Mouse (Mus musculus): Measurements from ENCODE around the gene Ccdc138. TPM values are rescaled to one million over a fixed set of nuclear protein-coding genes. Genes with fewer than 3 reads are reported as not detected.
A peak's percentile ranks its signal among the peaks of the same experiment; 100 is the strongest.

The Ccdc138 gene
- polyA plus RNA-seq (2014; fragmentation: Nextera tagmentation; extraction: Ambion mirVana) = 7.8 and 8.4 TPM in 2 replicates

DNA sequence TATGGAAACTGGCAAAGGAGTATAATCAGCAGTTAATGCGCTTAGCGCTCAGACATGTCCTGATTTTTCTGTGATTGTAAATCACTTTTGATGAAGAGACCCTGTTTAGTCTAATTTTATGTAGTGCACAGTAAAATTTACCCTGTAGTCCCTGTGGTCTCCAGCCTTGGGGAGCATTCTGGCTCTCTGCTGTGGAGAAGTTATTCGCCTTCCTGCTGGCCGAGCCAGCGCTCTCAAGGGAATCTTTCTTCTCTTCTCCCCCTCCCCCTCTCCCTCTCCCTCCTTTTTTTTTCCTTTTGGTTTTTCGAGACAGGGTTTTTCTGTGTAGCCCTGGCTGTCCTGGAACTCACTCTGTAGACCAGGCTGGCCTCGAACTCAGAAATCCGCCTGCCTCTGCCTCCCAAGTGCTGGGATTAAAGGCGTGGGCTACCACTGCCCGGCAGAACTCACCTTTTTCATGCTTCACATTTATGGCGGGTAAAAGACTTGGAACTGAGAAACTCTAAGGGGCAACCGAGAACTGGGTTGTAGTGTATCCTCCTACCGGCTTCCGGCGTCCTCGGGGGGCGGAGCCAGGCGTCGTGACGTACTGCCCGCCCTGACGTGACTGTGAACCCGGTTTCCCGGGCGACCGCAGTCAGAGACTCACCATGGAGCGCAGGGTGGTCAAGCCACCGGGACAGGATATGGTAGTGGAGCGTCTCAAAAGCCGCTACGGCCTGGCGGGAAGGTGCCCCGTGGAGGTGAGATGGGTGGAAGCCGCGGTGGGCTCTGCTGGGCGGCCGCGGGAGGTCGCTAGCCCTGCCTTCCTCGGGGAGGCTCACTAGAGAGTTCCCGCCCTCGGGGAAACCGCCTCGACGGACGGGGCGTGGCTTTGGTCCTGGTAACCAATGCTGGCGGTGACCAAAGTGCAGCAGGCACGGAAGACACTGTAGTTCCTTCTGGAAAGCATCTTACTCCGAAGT is at the start of gene Ccdc138:
Gene Ccdc138 (plus strand): TSS at position 629 of the 965 bp plus-strand sequence.
- no peaks in the 10 kb centered on the region for H3K27me3 ChIP-seq (ENCODE audit: control insufficient read depth, insufficient read depth, low read length)
- peak within 1 kb of the TSS; percentile 59 for H3K9ac ChIP-seq (replicated peaks; ENCODE audit: low read length)
- H3K9me3 ChIP-seq (ENCODE audit: control insufficient read depth, low read length) = no peaks in the 10 kb centered on the region
- H3K36me3 ChIP-seq (ENCODE audit: control insufficient read depth, insufficient read depth, low read length) = peaks cover 22% of the 10 kb centered on the region
- peak within 1 kb of the TSS; percentile 72 for H3K4me2 ChIP-seq (ENCODE audit: low read length)
- 0 out of 2 replicates have a peak, but pooled peaks cover 9% of the 10 kb centered on the region for H3K4me1 ChIP-seq (ENCODE audit: control insufficient read depth, insufficient read depth, low read length)
- DNase-seq (peak; percentile 94), ATAC-seq (ENCODE audit: low FRiP score, low TSS enrichment) (peak; percentile 99)
- peak within 1 kb of the TSS; percentile 65 for H3K4me3 ChIP-seq (replicated peaks; ENCODE audit: low read depth, low read length)
- WGBS = 1% methylated on average over 50 of the region's 50 CpGs
- H3K27ac ChIP-seq (replicated peaks; ENCODE audit: low read depth, low read length) = peak within 1 kb of the TSS; percentile 81

DNA sequence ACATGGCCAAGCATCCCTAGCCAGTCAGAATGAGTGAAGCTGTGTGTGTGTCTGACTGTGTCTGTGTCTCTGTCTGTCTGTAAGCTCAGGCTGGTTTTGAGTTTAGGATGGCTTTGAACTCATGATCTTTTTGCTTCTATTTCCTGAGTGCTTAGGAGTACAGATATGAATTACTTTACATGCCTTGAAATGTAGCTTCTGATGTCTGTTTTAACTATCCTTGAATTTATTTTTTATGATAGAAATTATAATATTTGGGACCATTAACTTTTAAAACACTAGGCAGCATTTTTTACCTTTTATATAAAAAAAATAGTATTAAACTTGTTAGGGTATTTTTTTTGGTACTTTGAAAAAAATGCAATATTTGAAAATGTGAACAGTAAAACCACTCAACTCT is 46.2 kb upstream of the Ccdc138 start:
- Histone ChIP-seq H3K36me3 (ENCODE audit: control insufficient read depth, insufficient read depth, low read length) (peaks cover 32% of the 10 kb centered on the region), H3K9me3 (ENCODE audit: control insufficient read depth, low read length) (no peaks in the 10 kb centered on the region), H3K4me3 (replicated peaks; ENCODE audit: low read depth, low read length) (no peak overlapping the region), H3K9ac (replicated peaks; ENCODE audit: low read length) (no peak overlapping the region), H3K27ac (replicated peaks; ENCODE audit: low read depth, low read length) (no peak overlapping the region), H3K4me2 (ENCODE audit: low read length) (no peak overlapping the region), H3K4me1 (ENCODE audit: control insufficient read depth, insufficient read depth, low read length) (no peaks in the 10 kb centered on the region), H3K27me3 (ENCODE audit: control insufficient read depth, insufficient read depth, low read length) (no peaks in the 10 kb centered on the region)
- no peak for DNase-seq
- ATAC-seq (ENCODE audit: low FRiP score, low TSS enrichment) = no peak

DNA sequence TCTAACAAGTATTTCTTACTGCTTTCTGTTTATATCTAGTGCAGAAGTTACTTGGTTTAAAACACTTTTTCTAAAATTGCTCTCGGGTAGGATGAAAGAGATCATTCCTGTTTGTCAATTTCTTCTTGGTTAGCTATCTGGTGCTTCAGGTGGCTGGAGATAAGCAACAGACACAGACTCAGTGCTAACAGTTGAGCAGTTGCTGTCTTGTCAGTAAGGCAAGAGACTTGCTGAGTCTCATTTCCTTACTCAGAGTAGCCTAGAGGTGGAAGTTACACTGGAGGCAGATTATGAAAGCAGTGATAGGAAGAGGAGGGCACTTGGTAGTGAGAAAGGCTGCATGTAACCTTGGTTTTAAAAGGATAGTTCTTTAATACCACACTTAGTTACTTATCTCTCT is 45.6 kb upstream of the Ccdc138 start:
- Histone ChIP-seq H3K27ac (replicated peaks; ENCODE audit: low read depth, low read length) (no peak overlapping the region), H3K4me1 (ENCODE audit: control insufficient read depth, insufficient read depth, low read length) (no peaks in the 10 kb centered on the region), H3K4me2 (ENCODE audit: low read length) (no peak overlapping the region), H3K9ac (replicated peaks; ENCODE audit: low read length) (no peak overlapping the region), H3K9me3 (ENCODE audit: control insufficient read depth, low read length) (no peaks in the 10 kb centered on the region), H3K4me3 (replicated peaks; ENCODE audit: low read depth, low read length) (no peak overlapping the region), H3K36me3 (ENCODE audit: control insufficient read depth, insufficient read depth, low read length) (peaks cover 34% of the 10 kb centered on the region), H3K27me3 (ENCODE audit: control insufficient read depth, insufficient read depth, low read length) (no peaks in the 10 kb centered on the region)
- WGBS = 96% methylated on average over 1 of the region's 1 CpGs
- DNase-seq (no peak), ATAC-seq (ENCODE audit: low FRiP score, low TSS enrichment) (no peak)

DNA sequence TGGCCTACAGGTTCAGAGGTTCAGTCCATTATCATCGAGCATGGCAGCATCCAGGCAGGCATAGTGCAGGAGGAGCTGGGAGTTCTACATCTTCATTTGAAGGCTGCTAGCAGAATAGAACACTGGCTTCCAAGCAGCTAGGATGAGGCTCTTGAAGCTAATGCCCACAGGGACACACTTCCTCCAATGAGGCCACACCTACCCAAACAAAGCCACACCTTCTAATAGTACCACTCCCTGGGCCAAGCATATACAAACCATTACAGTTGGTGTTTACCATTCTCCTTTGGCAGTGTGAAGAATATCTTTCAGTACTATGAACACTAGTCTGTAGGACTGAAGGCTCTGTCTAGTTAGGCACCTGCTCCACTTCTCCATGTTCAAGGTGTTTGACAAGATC is 37.9 kb upstream of the Ccdc138 start:
- Histone ChIP-seq H3K27ac (replicated peaks; ENCODE audit: low read depth, low read length) (no peak overlapping the region), H3K9ac (replicated peaks; ENCODE audit: low read length) (no peak overlapping the region)
- WGBS = 95% methylated on average over 1 of the region's 1 CpGs

DNA sequence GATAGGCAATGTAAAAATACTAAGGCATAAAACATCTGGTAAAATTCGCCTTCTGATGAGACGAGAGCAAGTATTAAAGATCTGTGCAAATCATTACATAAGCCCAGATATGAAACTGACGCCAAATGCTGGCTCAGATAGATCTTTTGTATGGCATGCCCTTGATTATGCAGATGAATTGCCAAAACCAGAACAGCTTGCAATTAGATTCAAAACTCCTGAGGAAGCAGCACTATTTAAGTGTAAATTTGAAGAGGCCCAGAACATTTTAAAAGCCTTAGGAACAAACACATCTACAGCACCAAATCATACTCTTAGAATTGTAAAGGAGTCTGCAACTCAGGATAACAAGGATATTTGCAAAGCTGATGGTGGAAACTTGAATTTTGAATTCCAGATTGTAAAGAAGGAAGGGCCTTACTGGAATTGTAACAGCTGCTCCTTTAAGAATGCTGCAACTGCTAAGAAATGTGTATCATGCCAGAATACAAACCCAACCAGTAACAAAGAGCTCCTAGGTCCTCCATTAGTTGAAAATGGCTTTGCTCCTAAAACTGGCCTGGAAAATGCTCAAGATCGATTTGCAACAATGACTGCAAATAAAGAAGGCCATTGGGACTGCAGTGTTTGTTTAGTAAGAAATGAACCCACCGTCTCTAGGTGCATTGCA is 20.5 kb upstream of the Ccdc138 start:
- H3K27ac ChIP-seq (replicated peaks; ENCODE audit: low read depth, low read length) = no peak overlapping the region
- peaks cover 68% of the 10 kb centered on the region for H3K36me3 ChIP-seq (ENCODE audit: control insufficient read depth, insufficient read depth, low read length)
- ATAC-seq (ENCODE audit: low FRiP score, low TSS enrichment) = no peak
- no peak overlapping the region for H3K4me3 ChIP-seq (replicated peaks; ENCODE audit: low read depth, low read length)
- H3K4me2 ChIP-seq (ENCODE audit: low read length) = no peak overlapping the region
- WGBS = 84% methylated on average over 5 of the region's 5 CpGs
- H3K27me3 ChIP-seq (ENCODE audit: control insufficient read depth, insufficient read depth, low read length) = no peaks in the 10 kb centered on the region
- DNase-seq = no peak
- H3K9me3 ChIP-seq (ENCODE audit: control insufficient read depth, low read length) = no peaks in the 10 kb centered on the region
- no peaks in the 10 kb centered on the region for H3K4me1 ChIP-seq (ENCODE audit: control insufficient read depth, insufficient read depth, low read length)
- H3K9ac ChIP-seq (replicated peaks; ENCODE audit: low read length) = no peak overlapping the region

More for the DNA sequence above, 37.9 kb upstream of the Ccdc138 start:
- DNase-seq = no peak
- Histone ChIP-seq H3K4me2 (ENCODE audit: low read length) (no peak overlapping the region), H3K4me3 (replicated peaks; ENCODE audit: low read depth, low read length) (no peak overlapping the region), H3K36me3 (ENCODE audit: control insufficient read depth, insufficient read depth, low read length) (peaks cover 69% of the 10 kb centered on the region), H3K27me3 (ENCODE audit: control insufficient read depth, insufficient read depth, low read length) (no peaks in the 10 kb centered on the region), H3K9me3 (ENCODE audit: control insufficient read depth, low read length) (no peaks in the 10 kb centered on the region), H3K4me1 (ENCODE audit: control insufficient read depth, insufficient read depth, low read length) (no peaks in the 10 kb centered on the region)
- no peak for ATAC-seq (ENCODE audit: low FRiP score, low TSS enrichment)

DNA sequence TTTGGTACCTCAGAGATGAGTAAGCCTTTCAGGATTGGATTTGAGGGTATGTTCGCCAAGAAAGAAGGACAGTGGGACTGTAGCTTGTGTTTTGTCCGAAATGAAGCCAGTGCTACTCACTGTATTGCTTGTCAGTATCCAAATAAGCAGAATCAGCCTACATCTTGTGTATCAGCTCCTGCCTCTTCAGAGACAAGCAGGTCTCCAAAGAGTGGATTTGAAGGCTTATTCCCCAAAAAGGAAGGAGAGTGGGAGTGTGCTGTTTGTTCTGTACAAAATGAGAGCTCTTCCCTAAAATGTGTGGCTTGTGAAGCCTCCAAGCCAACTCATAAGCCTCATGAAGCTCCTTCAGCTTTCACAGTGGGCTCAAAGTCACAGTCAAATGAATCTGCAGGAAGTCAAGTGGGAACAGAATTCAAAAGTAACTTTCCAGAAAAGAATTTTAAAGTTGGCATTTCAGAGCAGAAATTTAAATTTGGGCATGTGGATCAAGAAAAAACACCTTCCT is 19.6 kb upstream of the Ccdc138 start:
- Histone ChIP-seq H3K9me3 (ENCODE audit: control insufficient read depth, low read length) (no peaks in the 10 kb centered on the region), H3K36me3 (ENCODE audit: control insufficient read depth, insufficient read depth, low read length) (peaks cover 68% of the 10 kb centered on the region), H3K4me1 (ENCODE audit: control insufficient read depth, insufficient read depth, low read length) (no peaks in the 10 kb centered on the region), H3K27me3 (ENCODE audit: control insufficient read depth, insufficient read depth, low read length) (no peaks in the 10 kb centered on the region), H3K4me2 (ENCODE audit: low read length) (no peak overlapping the region), H3K9ac (replicated peaks; ENCODE audit: low read length) (no peak overlapping the region), H3K4me3 (replicated peaks; ENCODE audit: low read depth, low read length) (no peak overlapping the region), H3K27ac (replicated peaks; ENCODE audit: low read depth, low read length) (no peak overlapping the region)
- 97% methylated on average over 2 of the region's 2 CpGs for WGBS
- ATAC-seq (ENCODE audit: low FRiP score, low TSS enrichment) (no peak), DNase-seq (no peak)

DNA sequence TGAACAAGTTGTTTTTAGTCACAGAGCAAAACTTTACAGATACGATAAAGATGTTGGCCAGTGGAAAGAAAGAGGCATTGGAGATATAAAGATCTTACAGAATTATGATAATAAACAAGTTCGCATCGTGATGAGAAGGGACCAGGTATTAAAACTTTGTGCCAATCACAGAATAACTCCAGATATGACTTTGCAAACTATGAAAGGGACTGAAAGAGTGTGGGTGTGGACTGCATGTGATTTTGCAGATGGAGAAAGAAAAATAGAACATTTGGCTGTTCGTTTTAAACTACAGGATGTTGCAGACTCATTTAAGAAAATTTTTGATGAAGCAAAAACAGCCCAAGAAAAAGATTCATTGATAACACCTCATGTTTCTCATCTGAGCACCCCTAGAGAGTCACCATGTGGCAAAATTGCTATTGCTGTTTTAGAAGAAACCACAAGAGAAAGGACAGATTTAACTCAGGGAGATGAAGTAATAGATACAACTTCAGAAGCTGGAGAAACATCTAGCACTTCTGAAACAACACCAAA is 17.7 kb upstream of the Ccdc138 start:
- DNase-seq (no peak), ATAC-seq (ENCODE audit: low FRiP score, low TSS enrichment) (no peak)
- Histone ChIP-seq H3K4me1 (ENCODE audit: control insufficient read depth, insufficient read depth, low read length) (no peaks in the 10 kb centered on the region), H3K4me3 (replicated peaks; ENCODE audit: low read depth, low read length) (no peak overlapping the region), H3K36me3 (ENCODE audit: control insufficient read depth, insufficient read depth, low read length) (peaks cover 78% of the 10 kb centered on the region), H3K9ac (replicated peaks; ENCODE audit: low read length) (no peak overlapping the region), H3K9me3 (ENCODE audit: control insufficient read depth, low read length) (no peaks in the 10 kb centered on the region), H3K27me3 (ENCODE audit: control insufficient read depth, insufficient read depth, low read length) (no peaks in the 10 kb centered on the region), H3K4me2 (ENCODE audit: low read length) (no peak overlapping the region), H3K27ac (replicated peaks; ENCODE audit: low read depth, low read length) (no peak overlapping the region)
- 97% methylated on average over 4 of the region's 4 CpGs for WGBS

DNA sequence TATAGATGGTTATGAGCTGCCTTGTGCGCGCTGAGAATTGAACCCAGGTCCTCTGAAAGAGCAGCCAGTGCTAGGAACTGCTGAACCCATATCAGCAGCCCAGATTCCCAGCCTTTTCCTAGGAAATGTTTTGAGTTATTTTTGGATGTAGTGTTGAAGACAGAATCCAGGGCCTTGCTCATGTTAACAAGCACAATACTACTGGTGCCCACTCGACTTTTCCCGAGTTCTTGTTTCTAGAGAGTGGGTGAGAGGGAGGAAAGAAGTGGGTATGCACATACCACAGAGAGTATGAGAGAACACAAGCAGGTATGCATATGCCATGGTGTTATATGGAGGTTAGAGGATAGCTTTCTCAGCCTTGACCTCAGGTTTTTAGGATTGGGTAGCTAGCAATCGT is 6.7 kb upstream of the Ccdc138 start:
- WGBS = 95% methylated on average over 5 of the region's 5 CpGs
- Histone ChIP-seq H3K27me3 (ENCODE audit: control insufficient read depth, insufficient read depth, low read length) (no peaks in the 10 kb centered on the region), H3K4me3 (replicated peaks; ENCODE audit: low read depth, low read length) (no peak overlapping the region), H3K9me3 (ENCODE audit: control insufficient read depth, low read length) (no peaks in the 10 kb centered on the region), H3K36me3 (ENCODE audit: control insufficient read depth, insufficient read depth, low read length) (peaks cover 62% of the 10 kb centered on the region), H3K4me2 (ENCODE audit: low read length) (no peak overlapping the region), H3K27ac (replicated peaks; ENCODE audit: low read depth, low read length) (no peak overlapping the region), H3K9ac (replicated peaks; ENCODE audit: low read length) (no peak overlapping the region), H3K4me1 (ENCODE audit: control insufficient read depth, insufficient read depth, low read length) (no peaks in the 10 kb centered on the region)
- no peak for ATAC-seq (ENCODE audit: low FRiP score, low TSS enrichment)
- DNase-seq = no peak
